Mouse (Mus musculus): ENCODE results near the gene Zc3hc1. TPM values are rescaled to one million over a fixed set of nuclear protein-coding genes. Genes with fewer than 3 reads are reported as not detected.

Zc3hc1 gene
- 40.0 and 42.0 TPM in 2 replicates for polyA plus RNA-seq (2012; rRNA removed)

DNA sequence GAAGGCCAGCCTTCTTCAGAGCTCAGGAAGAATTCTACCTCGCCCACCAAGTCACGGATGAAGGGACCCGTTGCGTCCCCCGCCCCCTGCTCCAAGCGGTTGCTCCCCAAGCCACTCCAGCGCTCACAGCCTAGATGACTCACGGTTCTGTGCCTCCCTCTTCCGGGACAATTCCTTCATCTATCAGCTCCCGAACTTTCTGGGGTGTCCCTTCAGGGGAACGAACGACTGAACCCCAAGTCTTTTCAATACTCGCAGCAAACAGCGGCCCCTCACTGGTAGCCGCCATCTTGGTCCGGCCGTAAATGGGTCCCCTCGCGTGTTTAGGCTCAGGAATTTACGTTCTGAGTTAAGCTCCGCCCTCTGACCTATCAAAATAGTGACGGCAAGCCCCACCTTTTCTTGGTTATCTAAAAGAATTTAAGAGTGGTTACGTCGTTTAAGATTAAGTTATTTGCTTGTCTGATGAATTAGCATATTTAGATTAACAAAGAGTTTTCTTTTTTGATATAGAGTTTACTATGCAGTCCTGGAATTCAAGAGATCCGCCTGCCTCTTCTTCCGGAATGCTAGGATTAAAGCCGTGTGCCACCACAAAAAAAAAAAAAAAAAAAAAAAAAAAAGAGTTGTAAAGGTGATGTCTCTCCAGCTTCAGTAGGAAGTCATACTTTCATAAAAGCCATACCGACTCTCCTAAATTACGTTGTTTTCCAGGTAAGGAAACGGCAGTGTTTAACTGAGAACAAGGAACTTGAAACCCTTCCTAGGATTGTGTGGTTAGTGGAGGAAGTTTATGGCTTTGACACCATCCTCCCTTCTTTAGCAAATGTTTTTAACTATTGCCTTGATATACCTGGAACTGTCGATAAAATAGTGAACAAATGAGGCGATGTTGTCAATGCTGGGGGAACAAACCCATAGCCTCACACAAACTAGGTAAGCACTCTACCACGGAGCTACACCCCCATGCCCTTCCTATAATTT is at the start of gene Zc3hc1:
Gene Zc3hc1 (minus strand): TSS at position 315 of the 984 bp plus-strand sequence.

GRCm38 (mm10) chr6:30401308-30402015 is 10.6 kb upstream of the Zc3hc1 start, which contains the start of gene Klhdc10:
TSS of gene Klhdc10 (plus strand) at chr6:30401868.

Other genes with a start within 250 kb of the Zc3hc1 start
- gene Ube2h, start 86.5 kb downstream of the Zc3hc1 start, polyA plus RNA-seq (2012; rRNA removed), result 48.5 and 54.8 TPM in 2 replicates
- gene Klhdc10, start 10.8 kb upstream of the Zc3hc1 start, polyA plus RNA-seq (2012; rRNA removed), result 54.3 and 92.8 TPM in 2 replicates
- 25.4 and 53.3 TPM in 2 replicates for gene Tmem209, start 118.8 kb upstream of the Zc3hc1 start, polyA plus RNA-seq (2012; rRNA removed)
- gene Ssmem1, start 118.8 kb upstream of the Zc3hc1 start, polyA plus RNA-seq (2012; rRNA removed), result 0.22 and 0.26 TPM in 2 replicates
- gene Cpa2, start 150.6 kb upstream of the Zc3hc1 start, polyA plus RNA-seq (2012; rRNA removed), result 4.7 and 10.7 TPM in 2 replicates
- gene Cpa4, start 177.3 kb upstream of the Zc3hc1 start, polyA plus RNA-seq (2012; rRNA removed), result 1.2 and 2.8 TPM in 2 replicates
- 0.14 and 0.39 TPM in 2 replicates for gene Cpa5, start 220.0 kb upstream of the Zc3hc1 start, polyA plus RNA-seq (2012; rRNA removed)
- gene Cpa1, start 248.2 kb upstream of the Zc3hc1 start, polyA plus RNA-seq (2012; rRNA removed), result 0.30 and 0.78 TPM in 2 replicates